Mouse (Mus musculus) thymus, adult 2 months (tissue): ENCODE data around the gene Adh5. TPM values are rescaled to one million over a fixed set of nuclear protein-coding genes. Genes with fewer than 3 reads are reported as not detected.

Experiments used
- DNase-seq: peaks from one replicate; pipeline ENCODE4 v3.0.0; 2021
- H3K27ac ChIP-seq: fragments of 200-500 bp; 2 replicates; pipeline ENCODE4 v1.5.1; 2012; ENCODE audit warnings: low read length, control low read depth; ENCODE audit not compliant: control insufficient read depth, insufficient read depth
- H3K27me3 ChIP-seq: fragments of 200-500 bp; 2 replicates; pipeline ENCODE4 v1.6.1; 2012; ENCODE audit warnings: mild to moderate bottlenecking, low read length, moderate library complexity, mixed read lengths; ENCODE audit not compliant: control insufficient read depth, insufficient read depth
- H3K36me3 ChIP-seq: fragments of 200-500 bp; 2 replicates; pipeline ENCODE4 v1.6.1; 2012; ENCODE audit warnings: mild to moderate bottlenecking, low read length, moderate library complexity; ENCODE audit not compliant: control insufficient read depth, insufficient read depth
- H3K4me1 ChIP-seq: fragments of 200-500 bp; replicated peaks from 2 replicates; pipeline ENCODE4 v1.6.1; 2012; ENCODE audit warnings: low read length; ENCODE audit not compliant: control insufficient read depth, insufficient read depth
- H3K4me3 ChIP-seq: fragments of 200-500 bp; 2 replicates; pipeline ENCODE4 v1.5.1; 2012; ENCODE audit warnings: mild to moderate bottlenecking, low read length, control low read depth, moderate library complexity; ENCODE audit not compliant: control insufficient read depth, insufficient read depth
- CTCF ChIP-seq: fragments of 200-500 bp; IDR thresholded peaks from 2 replicates; pipeline ENCODE4 v1.5.1; 2012; ENCODE audit warnings: mild to moderate bottlenecking, control low read depth, low read length, moderate library complexity, borderline replicate concordance; ENCODE audit not compliant: control insufficient read depth, poor library complexity, insufficient read depth; ENCODE audit errors: extremely low read depth
- POLR2A ChIP-seq: fragments of 200-500 bp; IDR thresholded peaks from 2 replicates; pipeline ENCODE4 v1.6.1; 2012; ENCODE audit warnings: mild to moderate bottlenecking, low read length, control low read depth, moderate library complexity; ENCODE audit not compliant: control insufficient read depth, poor library complexity, insufficient read depth; ENCODE audit errors: extremely low read depth
- WGBS: fragments of 180-500 bp; shearing (Covaris S2); methylation state at CpG from one replicate; pipeline ENCODE4 v1.1.7; 2018; 5-methylcytosine and 5-hydroxymethylcytosine counted together
- polyA plus RNA-seq: library from polyadenylated mRNA; depleted of rRNA; stranded (reverse); fragments of >200 nt; gene quantifications from 2 replicates; pipeline ENCODE4 v1.2.3, GENCODE M21; 2012; rRNA removed

The Adh5 gene
- 37.5 TPM in 2 replicates for polyA plus RNA-seq

- Histone ChIP-seq H3K27ac (no peak within 1 kb of the TSS), H3K4me1 (peaks cover 3% of the 10 kb centered on the region; the same call in 1 of the 2 replicates), H3K36me3 (peaks cover 14% of the 10 kb centered on the region), H3K27me3 (no peaks in the 10 kb centered on the region), H3K4me3 (peak within 1 kb of the TSS; percentile 67)
- DNase-seq, result peak; percentile 92
- TF ChIP-seq POLR2A (peak; percentile 71), CTCF (0 out of 2 replicates have a peak, but pooled peaks have one; percentile 61)
- under 1% methylated on average over 86 of the region's 86 CpGs for WGBS
These were observed at the start of gene Adh5 for GRCm38 (mm10) chr3:138442612-138443464. Gene Adh5, plus strand, starts transcription at chr3:138443093.

DNA sequence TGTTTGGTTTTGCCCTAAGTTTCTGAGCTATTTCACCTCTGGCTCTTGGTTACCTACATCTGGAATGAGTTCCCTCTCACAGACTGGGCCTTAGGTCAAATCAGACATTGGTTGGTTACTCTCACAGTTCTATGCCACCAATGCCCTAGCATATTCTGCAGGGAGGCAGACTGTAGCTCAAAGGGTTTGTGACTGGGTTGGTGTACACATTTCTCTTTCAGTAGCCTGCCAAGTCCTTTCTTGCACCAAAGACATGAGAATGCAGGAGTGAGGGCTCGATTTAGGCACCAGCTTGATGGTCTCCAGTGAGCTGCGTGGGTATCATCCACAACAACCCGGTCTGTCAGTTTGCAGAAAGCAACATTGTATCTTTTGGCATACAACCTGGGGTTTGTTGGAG lies 38.0 kb upstream of the Adh5 start:
- Histone ChIP-seq H3K4me3 (no peak overlapping the region), H3K4me1 (no peaks in the 10 kb centered on the region; the same call in 1 of the 2 replicates), H3K36me3 (no peaks in the 10 kb centered on the region), H3K27me3 (no peaks in the 10 kb centered on the region), H3K27ac (no peak overlapping the region)
- TF ChIP-seq POLR2A (no peak), CTCF (no peak)
- no peak for DNase-seq
- WGBS, result 86% methylated on average over 3 of the region's 3 CpGs

- Histone ChIP-seq H3K4me1 (no peaks in the 10 kb centered on the region; the same call in 1 of the 2 replicates), H3K36me3 (no peaks in the 10 kb centered on the region), H3K4me3 (no peak overlapping the region), H3K27me3 (no peaks in the 10 kb centered on the region), H3K27ac (no peak overlapping the region)
- 21% methylated on average over 3 of the region's 3 CpGs for WGBS
- no peak for DNase-seq
- TF ChIP-seq CTCF (no peak), POLR2A (no peak)
These were observed 37.6 kb upstream of the Adh5 start for GRCm38 (mm10) chr3:138405341-138405740.

DNA sequence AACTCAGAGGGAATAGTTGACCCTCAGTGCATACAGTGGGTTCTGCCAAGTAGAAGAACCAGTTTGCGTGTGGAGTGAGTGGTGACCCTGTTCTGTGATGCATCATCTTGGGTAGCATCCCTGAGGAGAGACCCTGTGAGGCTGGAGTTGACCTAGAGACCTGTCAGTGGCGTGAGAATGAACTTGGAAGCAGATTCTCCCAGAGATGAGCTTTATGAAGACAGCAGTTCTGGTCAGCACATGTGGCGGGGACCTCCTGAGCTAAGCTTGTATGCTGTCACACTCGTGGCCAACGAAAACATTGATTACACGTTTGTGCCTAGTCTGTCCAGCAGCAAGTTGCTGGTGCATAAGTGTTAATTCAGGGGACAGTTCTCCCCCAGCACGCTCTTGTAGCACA lies 37.1 kb upstream of the Adh5 start:
- TF ChIP-seq POLR2A, result no peak
- no peak for TF ChIP-seq CTCF
- no peaks in the 10 kb centered on the region for H3K27me3 ChIP-seq
- H3K4me3 ChIP-seq, result no peak overlapping the region
- no peaks in the 10 kb centered on the region for H3K36me3 ChIP-seq
- H3K27ac ChIP-seq, result no peak overlapping the region
- DNase-seq, result no peak
- H3K4me1 ChIP-seq, result no peaks in the 10 kb centered on the region
- 92% methylated on average over 7 of the region's 7 CpGs for WGBS

DNA sequence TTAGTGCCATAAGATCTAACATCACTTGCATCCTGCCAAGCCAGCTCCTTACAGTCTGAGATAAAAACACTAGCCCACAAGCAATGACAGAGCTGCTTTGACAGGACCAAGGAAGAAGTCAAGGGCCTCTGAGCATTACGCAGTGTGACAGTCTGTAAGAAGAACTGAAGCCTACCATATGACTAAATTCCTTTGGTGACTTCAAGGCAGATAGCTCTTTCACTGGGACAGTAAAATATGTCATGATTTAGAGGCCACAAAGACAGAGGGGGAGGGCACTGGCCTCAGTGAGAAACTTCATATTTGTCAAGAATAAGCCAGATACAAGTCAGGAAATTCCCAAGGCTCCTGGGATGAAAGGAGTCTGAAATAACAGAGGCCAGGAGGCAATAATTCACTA lies 35.0 kb upstream of the Adh5 start:
- H3K27me3 ChIP-seq, result no peaks in the 10 kb centered on the region
- no peak overlapping the region for H3K27ac ChIP-seq
- no peaks in the 10 kb centered on the region for H3K36me3 ChIP-seq
- no peaks in the 10 kb centered on the region for H3K4me1 ChIP-seq
- WGBS, result 100% methylated on average over 1 of the region's 1 CpGs
- TF ChIP-seq POLR2A (no peak), CTCF (no peak)
- no peak overlapping the region for H3K4me3 ChIP-seq
- no peak for DNase-seq

DNA sequence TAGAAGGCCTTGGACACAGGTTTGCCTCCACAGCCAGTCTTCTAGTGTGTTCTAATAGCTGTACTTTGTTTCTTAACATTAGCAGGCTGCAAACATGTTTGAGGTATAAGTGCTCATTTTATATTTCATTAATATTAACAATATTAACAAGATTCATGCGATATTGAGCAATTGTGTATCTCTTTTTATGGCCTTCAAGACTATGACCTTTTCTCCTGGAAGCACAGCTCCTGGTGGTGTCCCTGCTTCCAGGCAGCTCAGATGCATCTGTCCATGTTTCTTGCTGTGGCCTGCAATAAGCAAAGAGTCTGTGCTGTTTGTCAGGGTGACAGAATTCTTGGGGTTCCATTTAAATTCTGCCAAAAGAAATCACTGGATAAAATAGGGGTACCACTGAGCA lies 33.3 kb upstream of the Adh5 start:
- TF ChIP-seq POLR2A (no peak), CTCF (no peak)
- WGBS, result 95% methylated on average over 1 of the region's 1 CpGs
- DNase-seq, result no peak
- no peaks in the 10 kb centered on the region for H3K27me3 ChIP-seq
- no peaks in the 10 kb centered on the region for H3K4me1 ChIP-seq
- no peak overlapping the region for H3K4me3 ChIP-seq
- no peak overlapping the region for H3K27ac ChIP-seq
- H3K36me3 ChIP-seq, result no peaks in the 10 kb centered on the region
